Mouse (Mus musculus) myocyte (in vitro differentiated cells): ENCODE measurements around the gene Tor4a.

Experiments used
- E2F4 ChIP-seq: IDR thresholded peaks from one replicate; pipeline ENCODE4 v1.6.1; 2011; ENCODE audit warnings: mild to moderate bottlenecking, control low read depth, moderate library complexity; ENCODE audit not compliant: insufficient read depth
- MAX ChIP-seq: IDR thresholded peaks from one replicate; pipeline ENCODE4 v1.6.1; 2011; ENCODE audit warnings: low read depth, mild to moderate bottlenecking, control low read depth
- MYOG ChIP-seq, 3 experiments: IDR thresholded peaks; one replicate each; pipeline ENCODE4 v1.6.1; 2011; ENCODE audit warnings: control low read depth in 2 of 3, low read depth in 2 of 3, mild to moderate bottlenecking in 2 of 3; ENCODE audit not compliant: insufficient read length in 2 of 3, control insufficient read depth in 1 of 3, insufficient read depth in 1 of 3
- POLR2A ChIP-seq: IDR thresholded peaks from one replicate; pipeline ENCODE4 v1.6.1; 2011; ENCODE audit warnings: low read depth, mild to moderate bottlenecking, control low read depth, moderate library complexity; ENCODE audit not compliant: insufficient read length
- TCF3 ChIP-seq: IDR thresholded peaks from one replicate; pipeline ENCODE4 v1.6.1; 2011; ENCODE audit warnings: low read depth, control low read depth; ENCODE audit not compliant: insufficient read length
- USF1 ChIP-seq: IDR thresholded peaks from one replicate; pipeline ENCODE4 v1.6.1; 2011; ENCODE audit warnings: low read depth, mild to moderate bottlenecking, control low read depth, moderate library complexity

GRCm38 (mm10) chr2:25172629-25173028, 24.1 kb downstream of the Tor4a start:
- TF ChIP-seq E2F4 (no peak), POLR2A (no peak), MYOG (IDR thresholded peaks at IDR 0.05; ENCODE audit: control insufficient read depth in 1 of 3, insufficient read depth in 1 of 3, insufficient read length in 2 of 3, low read depth in 2 of 3) (no peak), USF1 (no peak), MAX (no peak), TCF3 (no peak)
